Mouse (Mus musculus): ENCODE data around the gene Cc2d2b.

GRCm38 (mm10) chr19:40733409-40733808, 15.1 kb upstream of the Cc2d2b start:
- TF ChIP-seq POLR2A (IDR thresholded peaks at IDR 0.05; ENCODE audit: extremely low read depth, insufficient read depth, low read length) (no peak), CTCF (IDR thresholded peaks at IDR 0.05; ENCODE audit: low read depth, low read length) (no peak)
